Mouse (Mus musculus) heart, embryonic 10.5 days (tissue): ENCODE data around the gene Atp6v1f. TPM values are rescaled to one million over a fixed set of nuclear protein-coding genes. Genes with fewer than 3 reads are reported as not detected.

Source experiments
- DNase-seq: peaks from one replicate; pipeline ENCODE4 v3.0.0-alpha.2; 2017; ENCODE audit warnings: low spot score
- H3K27ac ChIP-seq: fragments of 300-500 bp; sonication (generic); 2 replicates; pipeline ENCODE4 v1.5.1; 2016; ENCODE audit warnings: mild to moderate bottlenecking
- H3K27me3 ChIP-seq: fragments of 300-500 bp; sonication (generic); 2 replicates; pipeline ENCODE4 v1.6.1; 2016; ENCODE audit warnings: mild to moderate bottlenecking; ENCODE audit not compliant: poor library complexity, insufficient read depth, severe bottlenecking
- H3K36me3 ChIP-seq: fragments of 300-500 bp; sonication (generic); 2 replicates; pipeline ENCODE4 v1.6.1; 2016; ENCODE audit warnings: mild to moderate bottlenecking, moderate library complexity
- H3K4me1 ChIP-seq: fragments of 300-500 bp; sonication (generic); 2 replicates; pipeline ENCODE4 v1.6.1; 2016; ENCODE audit warnings: mild to moderate bottlenecking
- H3K4me3 ChIP-seq: fragments of 300-500 bp; sonication (generic); 2 replicates; pipeline ENCODE4 v1.5.1; 2016; ENCODE audit warnings: mild to moderate bottlenecking, moderate library complexity
- H3K9me3 ChIP-seq: fragments of 300-500 bp; sonication (generic); 2 replicates; pipeline ENCODE4 v1.6.1; 2016; ENCODE audit warnings: mild to moderate bottlenecking, moderate library complexity
- WGBS: fragments of 180-500 bp; shearing (Covaris S2); methylation state at CpG from one replicate; pipeline ENCODE4 v1.1.7; 2016; 5-methylcytosine and 5-hydroxymethylcytosine counted together
- polyA plus RNA-seq: library from polyadenylated mRNA; unstranded; fragments of >200 nt; fragmentation: Nextera tagmentation; extraction: Ambion mirVana; gene quantifications from 2 replicates; pipeline ENCODE4 v1.2.1, GENCODE M21; 2016

Atp6v1f gene
- polyA plus RNA-seq, 1 experiment from 2014 or later, result 228 TPM

GRCm38 (mm10) chr6:29507447-29508309 is 40.2 kb downstream of the Atp6v1f start, which contains the start of gene Kcp:
Gene Kcp, minus strand, starts transcription at chr6:29507952.
- Histone ChIP-seq H3K27ac (peak within 1 kb of the TSS; percentile 89), H3K4me1 (peaks cover 46% of the 10 kb centered on the region)
- WGBS, result 1% methylated on average over 47 of the region's 47 CpGs

DNA sequence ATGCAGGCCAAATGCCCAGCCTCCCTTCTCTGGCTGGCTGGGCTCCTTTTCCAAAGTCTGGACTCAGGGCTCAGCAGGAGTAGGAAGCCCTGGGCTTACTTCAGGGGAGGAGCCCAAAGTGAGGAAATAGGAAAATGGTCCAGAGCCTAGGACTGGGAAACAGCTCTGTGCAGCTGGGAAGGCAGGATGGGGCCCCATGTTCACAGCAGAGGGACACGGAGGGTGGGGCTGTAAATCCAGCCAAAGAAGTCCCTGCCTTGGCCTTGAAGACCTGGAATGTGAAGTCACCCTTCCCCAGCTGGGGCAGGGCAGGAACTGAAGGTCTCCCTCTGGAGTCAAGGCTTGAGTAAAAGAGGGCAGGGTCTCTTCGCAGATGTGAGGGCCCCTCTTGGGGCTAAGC is 41.6 kb downstream of the Atp6v1f start:
- no peak for DNase-seq
- WGBS, result 48% methylated on average over 2 of the region's 2 CpGs
- Histone ChIP-seq H3K36me3 (peaks cover 2% of the 10 kb centered on the region; the same call in 1 of the 2 replicates), H3K4me3 (0 out of 2 replicates have a peak overlapping the region, but pooled peaks have one; percentile 15), H3K27me3 (peaks cover 45% of the 10 kb centered on the region), H3K4me1 (peaks cover 61% of the 10 kb centered on the region), H3K9me3 (no peaks in the 10 kb centered on the region), H3K27ac (peak overlapping the region; percentile 44; the same call in 1 of the 2 replicates)

More at GRCm38 (mm10) chr6:29507447-29508309, 40.2 kb downstream of the Atp6v1f start, which contains the start of gene Kcp:
- peaks cover 2% of the 10 kb centered on the region; the same call in 1 of the 2 replicates for H3K36me3 ChIP-seq
- no peaks in the 10 kb centered on the region for H3K9me3 ChIP-seq
- no peak for DNase-seq
- peaks cover 50% of the 10 kb centered on the region for H3K27me3 ChIP-seq
- H3K4me3 ChIP-seq, result peak within 1 kb of the TSS; percentile 77

- H3K9me3 ChIP-seq, result no peaks in the 10 kb centered on the region
- peak overlapping the region; percentile 86 for H3K27ac ChIP-seq
- peak; percentile 87 for DNase-seq
- H3K4me3 ChIP-seq, result peak overlapping the region; percentile 45
- 0% methylated on average over 11 of the region's 11 CpGs for WGBS
- peaks cover 54% of the 10 kb centered on the region for H3K4me1 ChIP-seq
- H3K27me3 ChIP-seq, result peaks cover 11% of the 10 kb centered on the region; the same call in 1 of the 2 replicates
- H3K36me3 ChIP-seq, result no peaks in the 10 kb centered on the region
Observed at GRCm38 (mm10) chr6:29513284-29513683, 45.8 kb downstream of the Atp6v1f start.

GRCm38 (mm10) chr6:29517139-29517538 is 49.6 kb downstream of the Atp6v1f start:
- Histone ChIP-seq H3K4me1 (peaks cover 40% of the 10 kb centered on the region), H3K9me3 (no peaks in the 10 kb centered on the region), H3K36me3 (no peaks in the 10 kb centered on the region), H3K4me3 (no peak overlapping the region), H3K27ac (peak overlapping the region; percentile 50; the same call in 1 of the 2 replicates), H3K27me3 (0 out of 2 replicates have a peak, but pooled peaks cover under 1% of the 10 kb centered on the region)
- DNase-seq, result peak; percentile 89
- 6% methylated on average over 5 of the region's 5 CpGs for WGBS

Other genes starting within 250 kb of the Atp6v1f start
- gene Hilpda, start 195.2 kb upstream of the Atp6v1f start, polyA plus RNA-seq, result 28.1 and 34.2 TPM in 2 replicates
- 0.22 and 0.36 TPM in 2 replicates for gene Fam71f2, start 188.1 kb upstream of the Atp6v1f start, polyA plus RNA-seq
- 0.14 TPM in 1 of 2 replicates, not detected in the other for gene Fam71f1, start 148.6 kb upstream of the Atp6v1f start, polyA plus RNA-seq
- 372 and 465 TPM in 2 replicates for gene Calu, start 119.6 kb upstream of the Atp6v1f start, polyA plus RNA-seq
- gene Opn1sw, start 79.2 kb upstream of the Atp6v1f start, polyA plus RNA-seq, result 0.11 and 0.37 TPM in 2 replicates
- 23.4 and 30.3 TPM in 2 replicates for gene Ccdc136, start 71.4 kb upstream of the Atp6v1f start, polyA plus RNA-seq
- gene Flnc, start 34.5 kb upstream of the Atp6v1f start, polyA plus RNA-seq, result 40.2 and 83.3 TPM in 2 replicates
- gene Atp6v1fnb, start 3.7 kb downstream of the Atp6v1f start, polyA plus RNA-seq, result not detected in 2 replicates
- gene Kcp, start 40.2 kb downstream of the Atp6v1f start, polyA plus RNA-seq, result 13.8 and 23.3 TPM in 2 replicates
- gene Irf5, start 58.9 kb downstream of the Atp6v1f start, polyA plus RNA-seq, result 22.1 and 24.9 TPM in 2 replicates
- 89.1 and 90.2 TPM in 2 replicates for gene Tnpo3, start 142.2 kb downstream of the Atp6v1f start, polyA plus RNA-seq
- 16.0 and 17.2 TPM in 2 replicates for gene Tspan33, start 226.5 kb downstream of the Atp6v1f start, polyA plus RNA-seq